Mouse (Mus musculus) retina, postnatal 7 days (tissue): ENCODE measurements around the gene Fat4.

Source experiments
- DNase-seq: peaks from one replicate; pipeline ENCODE4 v3.0.0-alpha.2; 2012; ENCODE audit warnings: low read depth, low spot score

The Fat4 gene

DNA sequence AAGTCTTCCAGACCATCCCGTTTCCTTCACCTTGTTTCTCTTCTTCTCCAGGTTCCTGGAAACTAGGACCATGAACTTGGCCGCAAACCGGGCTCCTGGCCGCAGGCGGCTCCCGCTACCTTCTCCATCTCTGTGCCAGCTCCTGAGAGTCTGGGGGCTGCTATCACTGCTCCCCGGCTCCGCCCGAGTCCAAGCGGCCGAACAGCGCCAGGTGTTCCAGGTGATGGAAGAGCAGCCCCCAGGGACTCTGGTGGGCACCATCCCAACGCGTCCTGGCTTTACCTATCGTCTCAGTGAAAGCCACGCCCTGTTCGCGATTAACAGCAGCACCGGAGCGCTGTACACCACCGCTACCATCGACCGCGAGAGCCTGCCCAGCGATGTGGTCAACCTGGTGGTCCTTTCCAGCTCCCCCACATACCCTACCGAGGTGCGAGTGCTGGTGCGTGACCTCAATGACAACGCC is at the start of gene Fat4:
TSS of gene Fat4 (plus strand) at position 51 of the 466 bp plus-strand sequence.
- DNase-seq: no peak

DNA sequence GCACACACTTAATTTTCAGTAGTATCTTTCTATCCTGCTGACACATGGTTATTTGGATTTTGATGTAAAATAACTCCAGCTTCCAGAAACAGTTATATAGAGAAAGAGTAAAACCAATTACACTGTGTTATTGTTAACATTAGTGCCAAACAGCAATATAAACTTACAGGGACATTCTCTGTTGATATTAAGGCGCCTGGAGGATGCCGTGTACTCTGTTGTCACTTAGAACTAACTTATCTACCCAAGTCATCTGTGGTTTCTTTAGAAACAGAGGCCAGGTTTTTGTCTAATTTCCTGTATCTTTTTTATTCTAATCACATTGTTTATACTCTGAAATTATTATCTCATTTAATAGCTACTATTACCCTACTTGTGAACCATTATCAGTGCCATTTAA is 47.3 kb upstream of the Fat4 start:
- DNase-seq: no peak

DNA sequence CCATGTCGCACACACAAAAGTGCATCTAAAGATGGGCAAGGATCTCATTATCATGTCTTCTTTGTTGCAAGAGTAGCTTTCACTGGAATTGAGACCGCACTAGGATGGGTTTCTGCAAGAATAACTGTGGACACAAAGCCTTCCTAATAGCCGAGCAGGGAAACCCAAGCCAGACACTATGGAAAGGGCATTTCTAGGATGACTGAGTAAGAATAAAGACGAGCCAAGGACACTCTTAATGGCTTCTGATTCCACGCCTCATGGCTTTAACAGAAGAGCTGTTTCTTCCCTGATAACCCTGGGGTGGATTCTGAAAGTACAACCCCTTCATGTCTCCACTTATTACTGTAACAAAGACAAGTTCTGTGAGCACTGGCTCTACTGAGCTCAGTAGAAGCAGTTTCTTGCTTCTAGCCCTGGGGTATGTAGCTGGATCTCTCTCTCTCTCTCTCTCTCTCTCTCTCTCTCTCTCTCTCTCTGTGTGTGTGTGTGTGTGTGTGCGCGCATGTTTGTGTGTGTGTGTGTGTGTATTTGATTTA is 43.7 kb upstream of the Fat4 start:
- DNase-seq: peak; percentile 5

DNA sequence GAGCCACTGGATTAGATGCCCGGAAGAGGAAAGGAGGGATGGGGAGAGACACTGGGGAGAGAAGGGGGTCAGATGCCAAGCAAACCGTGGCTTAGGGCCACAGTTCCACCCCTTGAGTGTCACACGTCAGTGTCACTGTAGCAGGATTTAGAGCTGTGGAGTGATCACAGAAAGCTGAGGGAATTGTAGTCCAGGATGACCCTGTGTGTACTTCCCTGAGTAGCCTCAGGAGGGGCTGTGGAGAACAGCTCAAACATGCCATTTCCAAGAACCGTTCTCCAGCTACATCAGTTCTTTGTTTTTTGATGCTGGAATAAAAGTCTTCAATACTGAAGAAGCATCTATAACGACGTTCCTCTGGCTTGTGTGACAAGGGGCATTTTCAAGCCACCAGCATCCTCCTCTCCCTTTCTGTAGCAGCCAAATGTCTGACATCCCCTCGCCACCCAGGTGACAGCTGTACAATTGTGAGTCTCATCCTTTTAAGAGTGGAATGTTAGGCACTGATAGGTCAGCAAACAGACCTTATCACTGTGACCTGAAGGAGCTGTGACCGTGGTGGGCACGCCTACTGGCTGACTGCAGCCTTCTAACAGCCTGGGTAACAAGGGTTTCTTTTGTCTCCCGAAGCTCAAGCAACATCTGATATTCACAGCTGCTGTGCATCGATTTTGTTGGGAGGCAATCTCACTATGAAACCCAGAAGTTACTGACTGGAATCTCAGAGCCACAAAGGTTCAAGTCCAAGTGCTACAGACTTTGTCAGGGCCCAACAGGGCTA is 39.9 kb upstream of the Fat4 start:
- DNase-seq: no peak

DNA sequence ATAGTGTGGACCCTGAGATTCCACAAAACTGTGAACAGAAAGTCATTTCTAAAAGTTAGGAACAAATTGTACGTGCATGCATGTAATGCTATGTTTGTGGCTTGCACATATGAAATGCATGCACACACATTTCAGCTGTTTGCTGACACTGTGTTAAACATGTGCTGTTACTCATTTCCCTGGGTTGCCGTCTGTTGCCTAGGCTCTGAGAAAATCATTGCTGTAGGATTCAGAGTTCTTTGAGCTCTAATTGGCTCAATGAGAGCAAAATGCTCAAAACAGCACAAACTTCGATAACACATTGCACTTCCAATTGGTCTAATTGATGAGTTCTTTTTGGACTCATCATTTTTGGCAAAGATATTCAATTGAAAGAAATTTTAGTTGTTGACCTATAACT is 37.7 kb upstream of the Fat4 start:
- no peak for DNase-seq

DNA sequence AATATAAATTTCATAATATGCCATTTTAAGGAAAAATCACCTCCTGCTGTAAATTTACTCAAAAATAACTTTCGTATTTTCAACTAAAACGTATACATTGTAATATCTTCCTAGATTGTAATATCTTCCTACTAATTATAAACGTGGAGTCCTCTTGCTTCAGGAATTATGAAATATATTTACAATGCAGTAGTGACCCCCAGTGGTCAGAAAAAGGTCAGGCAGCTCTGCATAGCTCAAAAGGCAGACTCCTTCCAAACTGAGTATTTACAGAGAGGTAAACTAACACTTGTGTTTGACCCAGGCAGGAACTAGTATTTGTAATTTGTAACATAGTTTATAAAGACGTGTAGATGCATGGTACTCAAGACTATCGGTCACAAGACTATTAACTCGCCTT is 37.2 kb upstream of the Fat4 start:
- peak; percentile 47 for DNase-seq

DNA sequence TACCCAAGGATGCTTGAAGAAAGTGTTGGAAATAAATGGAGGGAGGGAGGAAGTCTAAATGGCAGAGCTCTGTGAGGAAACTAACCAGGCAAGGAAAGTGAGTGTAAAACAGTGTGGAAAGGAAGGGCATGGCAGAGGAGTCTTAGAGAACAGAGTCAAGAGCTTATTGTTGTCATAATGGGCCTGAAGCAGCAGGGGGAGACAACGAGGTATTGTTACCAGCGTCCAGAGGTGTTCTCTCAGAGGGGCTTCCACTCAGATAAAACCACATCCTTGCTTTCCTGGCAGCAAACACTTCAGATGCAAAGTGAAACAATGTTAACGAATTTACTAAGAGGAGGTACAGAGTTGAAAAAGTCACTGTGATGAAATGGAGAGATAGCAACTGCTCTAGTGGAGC is 33.1 kb upstream of the Fat4 start:
- DNase-seq: no peak

DNA sequence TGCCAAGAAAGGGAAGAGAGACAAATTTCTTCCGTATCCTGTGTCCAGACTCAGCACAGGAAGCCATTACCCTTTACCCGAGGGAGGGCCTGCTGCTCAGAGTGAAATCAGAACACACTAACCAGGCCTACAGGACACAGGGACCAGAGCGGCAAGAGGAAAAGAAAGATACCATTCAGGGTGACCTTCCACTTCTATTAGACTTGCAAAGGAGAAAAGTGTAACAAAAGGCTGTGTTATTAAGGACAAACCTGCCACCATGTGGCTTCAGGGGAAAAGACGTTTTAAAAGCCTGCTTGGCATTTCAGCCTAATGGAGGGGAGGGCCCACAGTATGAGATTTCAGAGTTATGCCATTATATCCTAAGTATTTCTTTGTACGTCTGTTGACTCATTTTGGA is 26.1 kb upstream of the Fat4 start:
- no peak for DNase-seq

DNA sequence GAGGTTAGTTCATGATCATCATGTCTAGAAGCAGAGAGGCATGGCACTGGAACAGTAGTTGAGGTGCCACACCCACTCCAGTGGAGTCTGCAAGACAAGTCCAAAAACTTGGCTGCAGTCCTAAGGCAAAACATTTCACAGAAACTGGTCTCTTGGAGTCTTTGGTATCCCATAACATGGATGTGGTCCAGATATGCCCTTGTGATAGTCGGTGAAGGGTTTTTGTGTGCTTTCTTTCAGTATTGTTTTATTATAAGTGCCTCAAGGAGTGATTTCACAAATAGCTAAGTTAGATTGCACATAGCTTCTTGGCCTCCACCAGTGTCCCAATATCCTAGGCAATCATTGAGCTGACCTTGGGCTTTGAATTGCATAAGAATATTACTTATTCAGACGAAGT is 15.4 kb upstream of the Fat4 start:
- no peak for DNase-seq

DNA sequence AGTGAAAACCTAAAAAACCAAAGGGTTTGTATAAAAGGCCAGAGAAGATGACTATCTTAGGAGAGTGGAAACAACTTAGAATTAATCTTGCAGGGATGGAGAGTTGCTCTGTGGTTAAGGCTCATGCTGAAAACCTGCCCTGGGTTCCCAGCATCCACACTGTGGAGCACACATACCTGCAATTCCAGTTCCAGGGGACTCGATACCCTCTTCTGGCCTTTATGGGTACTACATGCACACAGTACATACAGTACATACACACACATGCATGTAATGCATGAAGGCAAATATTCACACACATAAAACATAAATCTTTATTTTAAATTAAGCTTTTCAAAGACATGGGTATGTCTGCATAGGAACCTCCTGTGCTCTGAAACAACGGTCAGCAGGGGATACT is 10.9 kb upstream of the Fat4 start:
- no peak for DNase-seq

DNA sequence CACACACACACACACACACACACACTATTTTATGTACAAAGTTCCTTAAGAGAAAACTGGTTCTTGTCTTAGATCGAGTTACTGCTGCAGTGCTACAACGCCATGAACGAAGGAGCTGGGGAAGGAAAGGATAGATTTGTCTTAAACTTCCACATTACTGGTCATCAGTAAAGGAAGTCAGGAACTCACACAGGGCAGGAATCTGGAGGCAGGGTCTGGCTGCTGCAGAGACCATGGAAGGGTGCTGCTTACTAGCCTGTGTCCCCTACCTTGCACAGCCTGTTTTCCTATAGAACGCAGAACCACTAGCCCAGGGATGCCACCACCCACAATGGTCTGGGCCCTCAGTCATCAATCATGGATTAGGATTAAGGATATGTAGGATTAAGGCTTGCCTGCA is 10.0 kb upstream of the Fat4 start:
- DNase-seq: no peak

DNA sequence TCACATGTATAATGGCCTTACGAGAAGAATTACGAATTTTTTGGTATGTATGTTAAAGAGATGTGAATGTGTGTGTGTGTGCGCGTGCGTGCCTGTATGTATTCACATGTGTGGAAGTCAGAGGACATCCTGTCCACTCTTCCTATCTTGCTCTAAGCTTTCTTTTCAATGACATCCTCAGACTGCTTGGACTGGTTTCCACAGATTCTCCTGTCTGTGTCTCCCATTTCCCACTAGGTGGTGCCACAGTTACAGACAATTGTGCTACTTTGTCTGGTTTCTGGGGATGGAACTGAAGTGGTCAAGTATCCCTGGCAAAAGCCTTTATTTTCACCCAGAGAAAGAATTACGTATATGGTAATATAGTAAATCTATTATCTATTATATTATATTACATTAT is 4.0 kb upstream of the Fat4 start:
- peak; percentile 62 for DNase-seq

DNA sequence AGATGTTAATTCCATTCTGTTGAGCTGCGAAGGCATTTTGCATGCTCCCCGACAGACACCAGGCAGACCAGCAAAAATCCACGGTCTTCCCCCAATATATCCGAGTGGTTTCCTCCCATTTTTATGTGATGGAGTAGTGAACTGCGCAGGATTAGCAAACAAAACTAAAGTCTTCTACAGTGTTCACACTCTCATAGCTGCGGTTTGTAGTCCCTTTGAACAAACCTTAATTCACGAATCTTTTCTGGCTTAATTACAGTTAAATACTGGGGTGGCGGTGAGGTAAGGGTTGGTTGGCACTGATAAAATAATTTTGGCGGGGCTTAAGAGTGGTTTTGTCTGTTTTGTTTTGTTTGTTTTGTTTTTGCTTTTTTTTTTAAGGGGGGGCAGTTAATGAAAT is 3.1 kb upstream of the Fat4 start:
- DNase-seq: no peak

DNA sequence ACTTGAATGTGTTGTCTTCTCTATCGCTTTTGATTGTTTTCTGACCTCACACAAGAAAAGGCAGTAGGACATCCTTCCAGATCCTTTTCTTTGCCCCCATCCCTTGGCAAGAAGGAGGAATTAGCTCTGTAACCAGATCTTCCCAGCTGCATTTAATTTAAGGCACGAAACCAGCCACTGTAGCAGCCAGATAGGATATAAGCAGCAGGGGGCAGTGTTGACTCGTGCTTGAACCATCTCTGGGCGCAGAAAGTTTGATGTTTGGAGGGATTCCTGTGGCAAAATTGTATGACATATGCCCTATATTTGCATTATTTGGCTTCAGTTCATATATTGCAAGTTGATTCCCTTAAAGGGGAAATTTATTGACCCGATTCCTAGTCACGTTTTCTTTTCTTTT is 2.5 kb upstream of the Fat4 start:
- DNase-seq: peak; percentile 63

DNA sequence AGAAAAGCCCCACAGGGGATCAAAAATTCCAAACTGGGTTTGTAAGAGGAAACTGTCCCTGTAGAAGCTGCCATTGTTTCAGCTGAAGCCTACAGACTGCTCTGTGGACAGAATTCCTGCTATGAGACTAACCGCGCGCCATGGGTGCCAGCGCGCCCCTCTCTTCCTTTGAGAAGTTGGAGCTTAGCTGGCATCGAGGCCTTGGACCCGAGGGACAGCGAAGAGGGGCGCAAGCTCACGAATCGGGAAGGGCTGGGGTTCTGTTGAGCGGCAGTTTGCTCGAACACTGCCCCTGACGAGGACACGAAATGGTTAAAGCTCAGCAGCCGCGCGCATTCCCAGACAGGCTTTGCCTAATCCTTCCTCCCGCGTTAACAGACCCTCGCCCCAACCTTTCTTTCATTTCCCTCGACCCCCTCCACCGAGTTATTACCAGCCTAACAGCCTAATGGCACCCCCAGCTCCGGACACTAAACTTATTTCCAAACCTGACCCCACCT is 1.8 kb upstream of the Fat4 start:
- no peak for DNase-seq

DNA sequence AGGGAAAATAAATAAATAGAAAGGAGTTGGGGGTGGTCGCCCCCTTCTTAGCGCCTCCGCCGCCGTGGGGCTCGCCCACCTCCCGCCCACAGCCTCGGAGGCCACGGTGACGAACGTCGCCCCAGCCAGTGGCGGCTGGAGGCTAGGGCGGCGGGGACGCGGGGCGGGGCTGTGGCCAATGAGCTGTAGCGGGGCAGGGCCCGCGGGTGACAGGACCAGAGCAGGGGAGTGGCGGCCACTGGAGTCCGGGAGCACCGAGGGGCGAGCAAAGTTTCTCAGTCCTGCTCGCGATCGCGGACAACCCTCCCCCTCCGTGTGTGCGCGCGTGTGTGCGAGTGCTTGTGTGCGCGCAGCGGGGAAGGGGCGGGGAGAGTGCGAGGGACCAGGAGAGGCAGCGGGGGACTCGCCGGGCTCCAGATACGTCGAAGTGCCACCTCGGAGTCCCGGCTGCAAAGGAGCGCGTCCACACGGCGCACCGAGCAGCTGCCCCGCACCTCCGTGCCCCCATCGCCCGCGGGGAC is 1.2 kb upstream of the Fat4 start:
- peak; percentile 55 for DNase-seq

DNA sequence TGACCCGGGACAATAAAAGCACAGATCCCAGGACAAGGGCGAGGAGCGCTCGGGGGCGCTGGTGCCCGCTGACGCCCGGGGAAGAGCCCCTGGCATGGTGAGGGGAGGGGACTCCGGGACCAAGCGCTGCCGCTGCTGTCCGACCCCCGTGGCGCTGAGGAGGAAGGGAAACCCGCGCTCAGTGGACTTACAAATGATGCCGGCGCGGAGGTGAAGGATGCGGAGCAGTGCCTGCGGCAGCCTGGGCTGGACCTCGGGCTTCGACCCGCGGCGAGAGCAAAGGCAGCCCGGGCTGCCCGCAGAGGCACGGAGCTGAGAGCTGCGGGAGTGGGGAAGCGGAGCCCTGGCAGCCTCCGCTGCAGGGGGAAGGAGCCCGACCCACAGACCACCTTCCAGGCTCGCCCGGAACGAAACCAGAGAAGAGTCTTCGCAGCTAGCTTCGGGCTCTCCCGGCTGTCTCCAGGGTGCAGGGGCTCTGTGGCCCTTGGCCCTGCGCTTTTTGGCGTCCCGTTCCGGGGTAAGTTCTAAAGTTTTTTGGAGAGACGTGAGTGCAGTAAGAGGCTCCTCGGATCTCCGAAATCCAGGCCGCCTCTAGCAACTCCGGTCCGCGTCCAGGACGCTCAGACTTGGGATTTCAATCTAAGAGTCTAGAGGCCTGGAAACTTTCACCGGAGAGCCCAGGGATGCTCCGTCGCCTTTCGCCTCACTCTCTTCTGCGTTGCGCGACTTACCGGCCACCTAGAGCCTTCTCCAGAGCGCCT is 499 bp upstream of the Fat4 start:
- DNase-seq: no peak

DNA sequence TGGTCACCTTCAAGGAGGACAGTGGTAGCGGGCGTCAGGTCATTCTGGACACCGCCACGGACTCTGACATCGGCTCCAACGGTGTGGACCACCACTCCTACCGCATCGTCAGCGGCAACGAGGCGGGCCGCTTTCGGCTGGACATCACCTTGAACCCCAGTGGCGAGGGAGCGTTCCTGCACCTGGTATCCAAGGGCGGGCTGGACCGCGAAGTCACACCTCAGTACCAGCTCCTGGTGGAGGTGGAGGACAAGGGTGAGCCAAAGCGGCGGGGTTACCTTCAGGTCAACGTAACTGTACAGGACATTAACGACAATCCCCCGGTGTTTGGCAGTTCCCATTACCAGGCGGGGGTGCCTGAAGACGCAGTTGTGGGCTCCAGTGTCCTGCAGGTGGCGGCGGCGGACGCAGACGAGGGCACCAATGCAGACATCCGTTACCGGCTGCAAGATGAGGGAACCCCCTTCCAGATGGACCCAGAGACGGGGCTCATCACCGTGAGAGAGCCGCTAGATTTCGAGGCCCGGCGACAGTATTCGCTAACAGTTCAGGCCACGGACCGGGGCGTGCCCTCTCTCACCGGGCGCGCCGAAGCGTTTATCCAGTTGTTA is 746 bp downstream of the Fat4 start:
- DNase-seq: no peak

DNA sequence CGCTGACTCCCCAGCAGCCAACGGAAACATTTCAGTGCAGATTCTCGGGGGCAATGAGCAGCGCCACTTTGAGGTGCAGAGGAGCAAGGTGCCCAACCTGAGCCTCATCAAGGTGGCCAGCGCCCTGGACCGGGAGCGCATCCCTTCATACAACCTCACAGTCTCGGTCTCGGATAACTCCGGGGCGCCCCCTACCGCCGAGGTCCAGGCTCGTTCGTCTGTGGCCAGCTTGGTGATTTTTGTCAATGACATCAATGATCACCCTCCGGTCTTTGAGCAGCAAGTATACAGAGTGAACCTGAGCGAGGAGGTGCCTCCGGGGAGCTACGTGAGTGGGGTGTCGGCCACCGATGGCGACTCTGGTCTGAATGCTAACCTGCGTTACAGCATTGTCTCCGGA is 1.4 kb downstream of the Fat4 start:
- DNase-seq: no peak

DNA sequence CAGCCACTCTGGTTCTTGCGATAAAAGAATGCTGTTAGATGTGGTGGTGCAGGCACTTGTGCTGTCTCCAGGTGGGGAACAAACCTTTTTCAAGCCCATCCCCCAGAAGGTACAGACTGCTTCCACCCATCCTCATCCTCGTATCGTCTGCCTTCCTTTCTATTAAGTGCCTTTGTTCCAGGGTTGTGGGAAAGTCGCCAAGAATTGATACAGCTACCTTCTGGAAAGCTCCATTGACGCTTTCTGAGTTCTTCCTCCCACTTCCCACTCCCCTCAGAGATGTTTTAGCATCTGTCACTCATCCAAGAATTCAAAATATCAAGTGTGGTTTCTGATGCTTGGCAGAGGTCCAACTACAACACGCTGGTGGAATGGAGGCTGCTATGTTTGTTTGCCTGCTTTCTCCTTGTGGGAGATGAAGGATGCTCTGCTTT is 6.1 kb downstream of the Fat4 start:
- DNase-seq: no peak

DNA sequence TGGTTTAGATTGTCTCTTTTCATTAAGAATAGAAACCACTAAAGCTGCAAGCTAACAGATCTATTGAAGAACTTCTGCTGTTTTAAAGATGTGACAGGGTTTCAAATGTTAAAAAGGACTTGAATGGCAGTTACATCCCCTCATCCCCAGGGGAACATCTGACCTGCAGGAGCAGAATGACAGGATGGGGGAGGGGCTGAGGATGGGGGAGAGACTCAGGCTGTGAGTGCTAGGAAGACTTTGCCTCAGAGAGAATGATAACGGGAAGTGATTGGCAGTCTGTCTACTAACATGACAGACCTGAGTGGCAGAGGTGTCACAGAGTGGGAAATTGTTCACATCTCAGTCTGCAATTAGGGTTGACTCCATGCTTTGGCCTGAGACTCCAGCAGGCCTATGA is 14.1 kb downstream of the Fat4 start:
- DNase-seq: no peak

DNA sequence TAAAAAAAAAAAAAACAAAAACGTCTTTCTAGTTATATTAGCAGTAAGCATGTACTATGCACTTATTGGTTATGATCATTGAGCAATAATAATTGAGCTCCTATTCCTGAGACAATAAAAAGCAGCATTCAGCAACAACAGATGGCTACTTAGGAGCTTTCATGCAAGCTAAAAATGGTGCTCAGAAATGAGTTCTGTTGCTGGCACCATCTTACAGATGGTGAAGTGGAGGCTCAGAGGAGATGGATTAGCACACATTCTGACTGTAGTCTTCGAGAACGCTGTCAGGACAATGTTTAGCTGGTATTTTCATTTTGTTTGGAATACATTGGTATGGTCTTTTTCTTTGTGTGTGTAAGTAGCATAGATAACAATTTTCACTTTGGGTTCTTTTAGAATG is 20.1 kb downstream of the Fat4 start:
- no peak for DNase-seq
